Mouse (Mus musculus): ENCODE data around the gene Olfr313. TPM values are rescaled to one million over a fixed set of nuclear protein-coding genes. Genes with fewer than 3 reads are reported as not detected.
"Not testable (repeated sequence)": the region's sequence is repeated elsewhere in the genome, so short reads cannot be mapped to it uniquely, and the experiment has no call there.

The Olfr313 gene
- total RNA-seq (2021), result not detected
- long read RNA-seq, experiment 1, result 0 reads
- long read RNA-seq, experiment 2, result 0 reads

GRCm38 (mm10) chr11:58814700-58815099, at the start of gene Olfr313:
Gene Olfr313 (plus strand): TSS chr11:58815000.
- not testable (repeated sequence) for DNase-seq

- DNase-seq, result no peak
Measured at GRCm38 (mm10) chr11:58772888-58773287, 41.9 kb upstream of the Olfr313 start, which contains the start of gene Olfr315. Gene Olfr315 (plus strand): TSS chr11:58773188.

- no peak for DNase-seq
Measured at GRCm38 (mm10) chr11:58782480-58783089, 32.2 kb upstream of the Olfr313 start, which contains the start of gene Olfr314. Gene Olfr314 (plus strand): TSS chr11:58782952.

- no peak for DNase-seq
Measured at GRCm38 (mm10) chr11:58784182-58784581, 30.6 kb upstream of the Olfr313 start.

- DNase-seq, result no peak
Measured at GRCm38 (mm10) chr11:58787651-58788050, 27.1 kb upstream of the Olfr313 start.

GRCm38 (mm10) chr11:58788346-58788745, 26.5 kb upstream of the Olfr313 start:
- no peak for DNase-seq

- DNase-seq, result no peak
Measured at GRCm38 (mm10) chr11:58789532-58789931, 25.3 kb upstream of the Olfr313 start.

GRCm38 (mm10) chr11:58790053-58790452, 24.7 kb upstream of the Olfr313 start:
- no peak for DNase-seq

GRCm38 (mm10) chr11:58790646-58791045, 24.2 kb upstream of the Olfr313 start:
- DNase-seq, result no peak

- no peak for DNase-seq
Measured at GRCm38 (mm10) chr11:58795856-58796255, 18.9 kb upstream of the Olfr313 start.

- no peak for DNase-seq
Measured at GRCm38 (mm10) chr11:58796850-58797249, 17.9 kb upstream of the Olfr313 start.

- no peak for DNase-seq
Measured at GRCm38 (mm10) chr11:58799747-58800146, 15.1 kb upstream of the Olfr313 start.

GRCm38 (mm10) chr11:58801558-58802228, 13.1 kb upstream of the Olfr313 start, which contains the start of gene Fam183b:
Gene Fam183b (minus strand): TSS chr11:58801960.
- DNase-seq, result peak; percentile 16

GRCm38 (mm10) chr11:58803871-58804270, 10.9 kb upstream of the Olfr313 start:
- DNase-seq, result no peak

GRCm38 (mm10) chr11:58804393-58804792, 10.4 kb upstream of the Olfr313 start:
- DNase-seq, result no peak

GRCm38 (mm10) chr11:58812001-58812400, 2.8 kb upstream of the Olfr313 start:
- no peak for DNase-seq

GRCm38 (mm10) chr11:58815676-58816075, 876 bp downstream of the Olfr313 start:
- DNase-seq, result no peak

- DNase-seq, result not testable (repeated sequence)
Measured at GRCm38 (mm10) chr11:58828937-58829336, 14.1 kb downstream of the Olfr313 start, which contains the start of gene Olfr312. Gene Olfr312 (plus strand): TSS chr11:58829237.

GRCm38 (mm10) chr11:58829764-58830163, 15.0 kb downstream of the Olfr313 start:
- no peak for DNase-seq

GRCm38 (mm10) chr11:58832541-58832940, 17.7 kb downstream of the Olfr313 start:
- not testable (repeated sequence) for DNase-seq

GRCm38 (mm10) chr11:58838951-58839350, 24.2 kb downstream of the Olfr313 start, which contains the start of gene Olfr311:
Gene Olfr311 (plus strand): TSS chr11:58839251.
- DNase-seq, result not testable (repeated sequence)

- peak; percentile 88 for DNase-seq
Measured at GRCm38 (mm10) chr11:58846919-58847461, 32.2 kb downstream of the Olfr313 start, which contains the start of gene Gm12258. Gene Gm12258 (plus strand): TSS chr11:58847158.

- no peak for DNase-seq
Measured at GRCm38 (mm10) chr11:58847636-58848035, 32.8 kb downstream of the Olfr313 start.

All from adrenal gland, postnatal 10 days (tissue).